Mouse (Mus musculus) liver, embryonic 15.5 days (tissue): ENCODE results near the gene Tbc1d23. TPM values are rescaled to one million over a fixed set of nuclear protein-coding genes. Genes with fewer than 3 reads are reported as not detected.
A peak's percentile ranks its signal among the peaks of the same experiment; 100 is the strongest.
"Not testable (repeated sequence)": the region's sequence is repeated elsewhere in the genome, so short reads cannot be mapped to it uniquely, and the experiment has no call there.

Experiments used
- ATAC-seq: fragments of 200-750 bp; cut with Nextera tagmentation; 2 replicates; pipeline ENCODE4 v1.8.0; 2017; ENCODE audit warnings: moderate number of reproducible peaks, mild to moderate bottlenecking, moderate library complexity; ENCODE audit not compliant: insufficient read depth
- H3K27ac ChIP-seq: fragments of 300-500 bp; sonication (generic); replicated peaks from 2 replicates; pipeline ENCODE4 v1.5.1; 2015; ENCODE audit warnings: mild to moderate bottlenecking, inconsistent platforms
- H3K27me3 ChIP-seq: fragments of 300-500 bp; sonication (generic); 2 replicates; pipeline ENCODE4 v1.6.1; 2015; ENCODE audit warnings: mild to moderate bottlenecking, inconsistent platforms
- H3K36me3 ChIP-seq: fragments of 300-500 bp; sonication (generic); replicated peaks from 2 replicates; pipeline ENCODE4 v1.6.1; 2015; ENCODE audit warnings: moderate library complexity, mild to moderate bottlenecking, inconsistent platforms
- H3K4me1 ChIP-seq: fragments of 300-500 bp; sonication (generic); replicated peaks from 2 replicates; pipeline ENCODE4 v1.6.1; 2015; ENCODE audit warnings: inconsistent platforms
- H3K4me2 ChIP-seq: fragments of 300-500 bp; sonication (generic); 2 replicates; pipeline ENCODE4 v1.6.1; 2015; ENCODE audit warnings: moderate library complexity, mild to moderate bottlenecking, inconsistent platforms
- H3K4me3 ChIP-seq: fragments of 300-500 bp; sonication (generic); replicated peaks from 2 replicates; pipeline ENCODE4 v1.5.1; 2015; ENCODE audit warnings: mild to moderate bottlenecking, inconsistent platforms
- H3K9ac ChIP-seq: fragments of 300-500 bp; sonication (generic); 2 replicates; pipeline ENCODE4 v1.6.1; 2015; ENCODE audit warnings: moderate library complexity, mild to moderate bottlenecking, inconsistent platforms
- H3K9me3 ChIP-seq: fragments of 300-500 bp; sonication (generic); replicated peaks from 2 replicates; pipeline ENCODE4 v1.6.1; 2016; ENCODE audit warnings: inconsistent platforms
- WGBS: fragments of 180-500 bp; shearing (Covaris S2); methylation state at CpG from one replicate; pipeline ENCODE4 v1.1.7; 2015; ENCODE audit warnings: mixed read lengths; ENCODE audit not compliant: insufficient replicate concordance; 5-methylcytosine and 5-hydroxymethylcytosine counted together
- polyA plus RNA-seq: library from polyadenylated mRNA; unstranded; fragments of >200 nt; fragmentation: Nextera tagmentation; extraction: Ambion mirVana; gene quantifications from 2 replicates; pipeline ENCODE4 v1.2.1, GENCODE M21; 2015

The Tbc1d23 gene
- polyA plus RNA-seq, 1 experiment from 2014 or later: 5.1 TPM

DNA sequence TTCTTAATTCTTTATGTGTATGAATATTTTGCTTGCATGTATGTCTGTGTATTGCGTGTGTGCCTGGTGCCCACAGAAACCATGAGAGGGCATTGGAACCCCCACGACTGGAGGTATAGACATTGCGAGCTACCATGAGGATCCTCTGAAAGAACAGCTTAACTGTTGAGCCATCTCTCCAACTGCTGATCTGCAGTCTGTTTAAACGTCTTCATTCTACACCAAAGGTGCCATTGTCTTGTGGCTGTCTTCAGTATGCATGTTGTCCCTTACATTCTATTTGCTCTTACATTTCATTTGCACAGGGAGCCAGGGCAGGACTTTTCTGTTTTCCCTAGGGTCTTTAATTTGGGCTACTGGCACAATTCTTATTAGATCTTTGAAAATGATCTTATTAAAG is 19.7 kb upstream of the Tbc1d23 start:
- 58% methylated on average over 4 of the region's 4 CpGs for WGBS
- no peak overlapping the region for H3K4me3 ChIP-seq

DNA sequence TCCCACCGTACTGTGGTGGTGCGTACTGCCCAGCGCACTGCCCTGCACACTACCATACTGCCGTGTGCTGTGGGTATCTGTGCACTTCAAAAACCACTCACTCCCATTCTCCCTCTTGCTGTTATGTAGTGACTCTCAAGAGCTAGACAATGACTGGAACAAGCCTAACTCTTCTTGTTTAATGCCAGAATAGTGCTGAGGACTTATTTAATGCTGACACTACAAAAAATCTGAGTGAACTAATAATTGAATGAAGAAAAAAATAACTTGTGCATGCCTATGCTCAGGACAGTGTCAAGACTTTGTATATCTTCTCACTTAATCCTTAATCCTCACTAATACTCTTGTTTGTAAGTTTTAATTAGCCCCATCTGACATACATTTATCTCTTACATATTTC is 16.2 kb upstream of the Tbc1d23 start:
- 82% methylated on average over 4 of the region's 4 CpGs for WGBS
- Histone ChIP-seq H3K9me3 (no peaks in the 10 kb centered on the region), H3K27ac (no peak overlapping the region), H3K4me3 (no peak overlapping the region), H3K9ac (no peak overlapping the region), H3K4me2 (no peak overlapping the region), H3K27me3 (0 out of 2 replicates have a peak, but pooled peaks cover 3% of the 10 kb centered on the region), H3K4me1 (no peaks in the 10 kb centered on the region), H3K36me3 (no peaks in the 10 kb centered on the region)
- no peak for ATAC-seq

More for the DNA sequence above, 19.7 kb upstream of the Tbc1d23 start:
- Histone ChIP-seq H3K9me3 (no peaks in the 10 kb centered on the region), H3K9ac (no peak overlapping the region), H3K4me1 (no peaks in the 10 kb centered on the region), H3K36me3 (no peaks in the 10 kb centered on the region), H3K27me3 (0 out of 2 replicates have a peak, but pooled peaks cover 3% of the 10 kb centered on the region), H3K27ac (no peak overlapping the region), H3K4me2 (no peak overlapping the region)
- no peak for ATAC-seq

DNA sequence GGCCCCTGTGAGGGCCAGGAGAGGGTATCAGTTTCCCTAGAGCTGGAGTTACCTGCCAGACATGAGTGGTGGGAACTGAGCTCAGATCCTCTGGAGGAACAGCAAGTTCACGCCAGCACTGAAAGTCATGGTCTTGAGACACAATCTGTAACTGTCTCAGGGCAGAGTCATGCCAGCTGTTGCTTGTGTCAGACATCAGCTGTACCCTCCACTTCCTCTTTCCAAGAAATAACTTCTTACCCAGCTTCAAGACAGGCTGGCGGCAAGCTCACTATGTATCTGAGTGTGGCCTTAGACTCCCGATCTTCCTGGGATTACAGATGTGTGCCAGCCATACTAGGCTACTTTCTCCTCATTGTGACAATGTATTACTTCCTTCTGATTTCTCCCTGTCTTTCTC is 15.3 kb upstream of the Tbc1d23 start:
- H3K4me2 ChIP-seq: no peak overlapping the region
- no peak for ATAC-seq
- H3K36me3 ChIP-seq: no peaks in the 10 kb centered on the region
- H3K27ac ChIP-seq: no peak overlapping the region
- no peak overlapping the region for H3K9ac ChIP-seq
- WGBS: 32% methylated on average over 3 of the region's 3 CpGs
- H3K4me1 ChIP-seq: no peaks in the 10 kb centered on the region
- no peak overlapping the region for H3K4me3 ChIP-seq
- H3K27me3 ChIP-seq: 0 out of 2 replicates have a peak, but pooled peaks cover 3% of the 10 kb centered on the region
- H3K9me3 ChIP-seq: no peaks in the 10 kb centered on the region

DNA sequence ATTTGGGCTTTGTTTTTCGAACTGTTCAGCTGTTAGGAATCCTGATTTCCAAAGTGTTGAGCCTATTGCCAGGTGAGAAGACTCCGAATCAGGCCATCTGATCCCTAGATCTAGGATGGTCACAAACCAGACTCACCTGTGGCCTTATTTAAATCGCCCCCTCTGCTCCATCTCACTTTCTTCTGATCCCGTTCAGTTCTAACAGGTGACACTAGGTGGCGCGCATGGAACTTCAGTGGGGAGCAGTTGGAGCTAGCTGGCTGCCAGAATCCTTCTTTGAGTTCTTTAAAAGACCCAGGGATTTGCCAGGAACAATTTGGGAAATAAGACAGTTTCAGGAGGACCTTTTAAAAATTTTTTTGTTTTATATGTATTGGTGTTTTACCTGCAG is 12.5 kb upstream of the Tbc1d23 start:
- Histone ChIP-seq H3K4me2 (no peak overlapping the region), H3K9ac (no peak overlapping the region), H3K4me1 (no peaks in the 10 kb centered on the region), H3K9me3 (no peaks in the 10 kb centered on the region), H3K36me3 (no peaks in the 10 kb centered on the region), H3K4me3 (no peak overlapping the region), H3K27ac (no peak overlapping the region), H3K27me3 (0 out of 2 replicates have a peak, but pooled peaks cover 3% of the 10 kb centered on the region)
- ATAC-seq: no peak
- 10% methylated on average over 6 of the region's 6 CpGs for WGBS

DNA sequence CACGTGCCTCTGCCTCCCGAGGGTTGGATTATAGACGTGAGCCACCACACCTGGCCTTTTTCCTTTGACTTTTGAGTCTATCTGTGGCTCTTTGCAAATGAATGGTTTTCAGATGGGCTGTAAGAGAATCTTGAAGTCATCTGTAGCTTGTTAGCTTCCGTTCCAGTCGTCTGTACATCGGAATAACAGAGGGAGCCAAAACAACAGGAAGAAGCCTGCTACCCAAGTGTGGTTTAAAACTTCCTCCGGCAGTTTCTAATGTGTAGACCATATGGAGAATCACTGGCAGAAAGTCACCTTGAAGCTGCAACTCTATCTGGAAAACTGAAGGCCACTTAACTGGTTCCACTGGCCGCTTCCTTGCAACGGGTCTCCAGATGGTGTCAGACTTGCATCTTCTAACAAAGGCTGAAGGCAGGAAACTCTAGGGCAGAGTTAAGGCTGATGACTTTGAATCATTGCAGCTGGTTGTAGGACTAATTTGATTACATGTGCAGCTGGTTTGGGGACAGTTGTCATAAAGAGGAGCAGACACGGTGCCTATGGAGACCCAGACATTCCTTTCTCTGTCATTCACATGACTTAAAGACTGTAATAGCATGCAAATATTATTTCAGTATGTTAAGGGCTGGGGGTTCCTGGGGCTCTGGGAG is 12.0 kb upstream of the Tbc1d23 start:
- 0 out of 2 replicates have a peak, but pooled peaks cover 3% of the 10 kb centered on the region for H3K27me3 ChIP-seq
- no peak overlapping the region for H3K4me2 ChIP-seq
- no peak overlapping the region for H3K9ac ChIP-seq
- no peaks in the 10 kb centered on the region for H3K9me3 ChIP-seq
- H3K27ac ChIP-seq: no peak overlapping the region
- no peaks in the 10 kb centered on the region for H3K4me1 ChIP-seq
- 28% methylated on average over 10 of the region's 10 CpGs for WGBS
- no peak overlapping the region for H3K4me3 ChIP-seq
- H3K36me3 ChIP-seq: no peaks in the 10 kb centered on the region
- no peak for ATAC-seq

DNA sequence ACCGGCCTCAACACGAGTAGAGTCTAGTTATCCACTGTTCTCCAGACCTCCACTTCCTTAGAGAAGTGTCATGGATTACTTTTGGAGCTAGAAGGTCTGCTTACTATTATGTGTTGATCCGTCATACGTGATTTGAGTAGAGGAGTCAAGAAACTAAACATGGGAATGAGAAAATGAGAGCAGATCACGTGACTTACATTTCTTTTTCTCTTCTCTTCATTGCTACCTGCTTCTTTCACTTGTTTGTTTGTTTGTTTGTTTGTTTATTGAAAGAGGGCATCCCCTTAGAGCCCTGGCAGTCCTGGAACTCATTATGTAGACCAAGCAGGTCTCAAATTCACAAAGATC is 11.5 kb upstream of the Tbc1d23 start:
- no peak overlapping the region for H3K4me2 ChIP-seq
- H3K36me3 ChIP-seq: no peaks in the 10 kb centered on the region
- no peak overlapping the region for H3K4me3 ChIP-seq
- WGBS: 61% methylated on average over 5 of the region's 5 CpGs
- H3K27ac ChIP-seq: no peak overlapping the region
- H3K9me3 ChIP-seq: no peaks in the 10 kb centered on the region
- 0 out of 2 replicates have a peak, but pooled peaks cover 3% of the 10 kb centered on the region for H3K27me3 ChIP-seq
- no peak overlapping the region for H3K9ac ChIP-seq
- ATAC-seq: no peak
- H3K4me1 ChIP-seq: no peaks in the 10 kb centered on the region

DNA sequence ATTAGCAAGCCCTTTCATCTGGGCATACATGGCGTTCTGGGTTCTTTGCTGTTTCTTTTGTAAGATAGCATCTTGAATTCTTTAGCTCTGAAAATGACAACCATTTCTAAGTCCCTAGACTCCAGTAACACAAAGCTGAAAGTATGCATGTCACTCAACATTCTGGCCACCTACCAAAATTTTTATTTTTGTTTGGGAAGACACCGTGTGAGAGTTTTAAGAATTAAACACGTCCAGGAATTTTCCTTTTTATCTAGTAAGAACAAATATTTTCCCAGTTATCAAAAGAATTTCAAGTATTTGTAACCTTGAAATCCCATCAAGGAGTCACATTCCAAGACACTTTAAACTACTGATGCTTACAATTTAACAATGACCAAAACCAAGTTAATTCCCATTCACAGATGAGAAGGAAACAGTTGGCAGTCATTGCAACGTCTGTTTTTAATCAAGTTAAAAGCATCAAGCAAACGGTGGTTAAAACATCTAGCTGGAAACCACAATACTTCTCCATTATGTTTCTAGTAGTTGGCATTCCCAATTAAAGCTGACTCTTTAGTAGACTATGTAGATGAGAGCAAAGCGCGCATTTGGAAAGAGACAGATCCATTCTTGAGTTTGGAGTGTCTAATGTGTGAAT is 4.7 kb upstream of the Tbc1d23 start:
- no peak for ATAC-seq
- Histone ChIP-seq H3K4me2 (no peak overlapping the region), H3K4me3 (no peak overlapping the region), H3K4me1 (0 out of 2 replicates have a peak, but pooled peaks cover 6% of the 10 kb centered on the region), H3K9me3 (no peaks in the 10 kb centered on the region), H3K36me3 (no peaks in the 10 kb centered on the region), H3K27me3 (peaks cover 4% of the 10 kb centered on the region; the same call in 1 of the 2 replicates), H3K9ac (no peak overlapping the region), H3K27ac (no peak overlapping the region)
- WGBS: 54% methylated on average over 7 of the region's 7 CpGs

DNA sequence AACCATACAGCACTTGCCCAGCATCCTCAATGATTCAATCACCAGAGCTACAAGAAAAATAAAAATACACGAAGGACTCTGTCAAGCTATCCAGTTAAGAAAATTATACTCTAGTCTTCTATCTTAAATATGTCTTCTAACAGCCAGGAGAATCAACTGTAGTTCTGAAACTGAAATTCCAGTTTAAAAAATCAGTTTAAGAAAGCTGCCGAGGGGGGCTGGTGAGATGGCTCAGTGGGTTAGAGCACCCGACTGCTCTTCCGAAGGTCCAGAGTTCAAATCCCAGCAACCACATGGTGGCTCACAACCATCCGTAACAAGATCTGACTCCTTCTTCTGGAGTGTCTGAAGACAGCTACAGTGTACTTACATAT is 620 bp upstream of the Tbc1d23 start:
- peak overlapping the region; percentile 96; the same call in 1 of the 2 replicates for H3K4me3 ChIP-seq
- H3K9me3 ChIP-seq, H3K27ac ChIP-seq, ATAC-seq, H3K36me3 ChIP-seq, H3K27me3 ChIP-seq, H3K9ac ChIP-seq: not testable (repeated sequence)
- WGBS: 61% methylated on average over 4 of the region's 5 CpGs
- peak overlapping the region; percentile 86 for H3K4me2 ChIP-seq
- peaks cover 21% of the 10 kb centered on the region for H3K4me1 ChIP-seq

DNA sequence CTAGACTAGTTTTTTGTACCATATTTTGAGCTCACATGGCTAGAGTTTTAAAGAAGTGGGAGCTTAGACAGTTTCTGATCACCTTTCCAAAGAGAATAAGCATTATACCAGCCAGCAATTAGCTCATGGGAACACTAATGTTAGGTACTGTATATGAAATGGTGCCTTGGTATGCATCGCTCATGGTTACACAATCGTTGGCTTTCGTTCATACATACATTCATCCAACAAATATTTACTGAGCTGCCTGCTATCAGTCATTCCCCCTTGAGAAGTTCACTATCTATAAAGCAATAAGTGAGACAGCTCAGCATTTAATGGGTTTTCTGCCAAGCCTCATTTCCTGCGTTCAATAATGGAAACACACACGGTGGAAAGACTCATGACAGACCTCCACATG is 4.9 kb downstream of the Tbc1d23 start:
- H3K4me3 ChIP-seq: no peak overlapping the region
- no peak overlapping the region for H3K27ac ChIP-seq
- H3K4me2 ChIP-seq: no peak overlapping the region
- H3K36me3 ChIP-seq: no peaks in the 10 kb centered on the region
- no peak overlapping the region for H3K9ac ChIP-seq
- no peaks in the 10 kb centered on the region for H3K9me3 ChIP-seq
- 79% methylated on average over 5 of the region's 5 CpGs for WGBS
- H3K4me1 ChIP-seq: peaks cover 16% of the 10 kb centered on the region
- H3K27me3 ChIP-seq: no peaks in the 10 kb centered on the region
- no peak for ATAC-seq

DNA sequence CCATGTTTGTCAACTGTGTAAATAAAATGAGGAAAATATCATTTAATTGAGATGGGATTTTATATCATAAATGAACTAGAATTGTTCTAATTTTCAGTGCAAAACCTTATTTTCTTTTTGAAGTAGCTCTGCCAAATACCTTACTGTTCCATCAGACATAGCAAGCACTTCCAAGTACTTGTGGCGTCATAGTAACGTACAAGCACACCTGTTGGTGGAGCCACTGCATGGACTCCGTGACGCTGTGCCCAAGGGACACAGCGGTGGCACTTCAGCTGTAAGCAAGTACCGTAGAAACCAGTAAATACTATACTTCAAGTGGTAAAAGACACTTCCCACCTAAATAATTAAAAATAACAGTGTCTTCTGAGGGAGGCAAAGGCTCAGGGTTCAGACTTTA is 10.9 kb downstream of the Tbc1d23 start:
- no peaks in the 10 kb centered on the region for H3K9me3 ChIP-seq
- no peaks in the 10 kb centered on the region for H3K4me1 ChIP-seq
- ATAC-seq: no peak
- H3K36me3 ChIP-seq: peaks cover 11% of the 10 kb centered on the region; the same call in 1 of the 2 replicates
- H3K27me3 ChIP-seq: no peaks in the 10 kb centered on the region
- no peak overlapping the region for H3K4me2 ChIP-seq
- WGBS: 83% methylated on average over 6 of the region's 6 CpGs
- no peak overlapping the region for H3K27ac ChIP-seq
- H3K9ac ChIP-seq: no peak overlapping the region
- H3K4me3 ChIP-seq: no peak overlapping the region

DNA sequence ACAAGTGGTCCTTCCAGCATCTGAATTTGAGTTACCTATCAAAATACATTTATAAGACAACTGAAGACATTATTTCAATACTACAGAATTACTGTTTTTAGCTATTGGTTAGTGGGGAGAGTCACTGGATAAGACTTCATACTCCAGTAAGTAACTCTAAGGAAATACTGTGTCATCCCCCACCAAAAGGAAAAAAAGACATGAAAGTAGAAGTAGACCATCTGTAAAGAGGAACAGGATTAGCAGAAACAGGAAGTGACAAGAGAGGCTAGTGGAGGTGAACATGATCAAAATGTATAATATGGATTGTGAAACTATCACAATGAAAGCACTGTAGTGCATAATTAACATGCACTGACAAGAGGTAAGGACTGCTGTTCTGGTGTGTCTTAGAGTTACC is 15.3 kb downstream of the Tbc1d23 start:
- no peak overlapping the region for H3K27ac ChIP-seq

More for the DNA sequence above, 15.3 kb downstream of the Tbc1d23 start:
- no peak overlapping the region for H3K4me3 ChIP-seq
- no peak overlapping the region for H3K9ac ChIP-seq
- H3K36me3 ChIP-seq: peaks cover 18% of the 10 kb centered on the region; the same call in 1 of the 2 replicates
- H3K4me1 ChIP-seq: no peaks in the 10 kb centered on the region
- H3K4me2 ChIP-seq: no peak overlapping the region
- ATAC-seq: no peak
- H3K27me3 ChIP-seq: no peaks in the 10 kb centered on the region
- H3K9me3 ChIP-seq: no peaks in the 10 kb centered on the region
